Mouse (Mus musculus): ENCODE results near the gene Mex3b. TPM values are rescaled to one million over a fixed set of nuclear protein-coding genes. Genes with fewer than 3 reads are reported as not detected.

The Mex3b gene
- total and polyA plus RNA-seq, 3 experiments: 2.0 to 4.2 TPM; not detected in 1

DNA sequence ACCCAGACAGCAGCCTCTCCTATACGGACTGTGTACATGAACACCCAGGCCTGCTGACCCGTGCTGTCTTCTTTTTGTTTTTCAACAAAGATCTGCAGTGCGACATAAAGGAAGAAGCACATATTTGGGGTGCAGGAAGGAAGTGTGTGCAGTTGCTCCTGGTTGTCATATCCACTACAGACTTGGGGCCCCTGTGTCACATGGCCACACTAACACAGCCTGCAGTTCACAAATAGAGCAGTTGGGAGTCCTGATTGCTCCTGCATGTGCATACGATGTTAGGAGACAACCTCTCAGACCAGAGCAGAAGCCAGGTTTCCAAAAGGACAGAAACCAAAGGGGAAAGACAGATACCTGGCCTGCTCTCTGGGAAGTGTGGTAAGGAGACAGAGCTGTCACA lies 46.5 kb upstream of the Mex3b start:
- H3K9ac ChIP-seq (ENCODE audit: control insufficient read depth, low read depth, low read length, poor library complexity, severe bottlenecking): no peak overlapping the region
- H3K79me2 ChIP-seq (ENCODE audit: control insufficient read depth, insufficient read depth, low read length, poor library complexity): no peaks in the 10 kb centered on the region
- no peaks in the 10 kb centered on the region for H3K9me3 ChIP-seq (replicated peaks; ENCODE audit: insufficient read depth, low read length)
- TF ChIP-seq HCFC1 (IDR thresholded peaks at IDR 0.05; ENCODE audit: low read depth, low read length) (no peak), NELFE (IDR thresholded peaks at IDR 0.05; ENCODE audit: low read depth, low read length) (no peak), MAX (IDR thresholded peaks at IDR 0.05; ENCODE audit: low read length) (no peak), NRF1 (IDR thresholded peaks at IDR 0.05; ENCODE audit: insufficient read depth, low read depth, low read length, poor library complexity, severe bottlenecking) (no peak), SIN3A (IDR thresholded peaks at IDR 0.05; ENCODE audit: low read length) (no peak), GATA1 (IDR thresholded peaks at IDR 0.05; ENCODE audit: low read depth, low read length) (no peak), ZNF384 (IDR thresholded peaks at IDR 0.05; ENCODE audit: low read depth, low read length) (no peak)
- H3K4me3 ChIP-seq (ENCODE audit: control insufficient read depth in 1 of 2, insufficient read depth in 1 of 2, low read depth in 2 of 2, low read length in 2 of 2): no peak overlapping the region
- H3K27me3 ChIP-seq (ENCODE audit: control insufficient read depth in 1 of 2, insufficient read depth in 2 of 2, low read length in 2 of 2): no peaks in the 10 kb centered on the region
- DNase-seq (ENCODE audit: low read depth, low spot score): no peak
- no peaks in the 10 kb centered on the region for H3K4me1 ChIP-seq (ENCODE audit: control insufficient read depth in 1 of 2, insufficient read depth in 2 of 2, low read length in 2 of 2)
- no peaks in the 10 kb centered on the region for H3K36me3 ChIP-seq (ENCODE audit: control insufficient read depth in 1 of 2, insufficient read depth in 2 of 2, low read length in 2 of 2)
- H3K27ac ChIP-seq (ENCODE audit: control insufficient read depth, low read depth, low read length): no peak overlapping the region

DNA sequence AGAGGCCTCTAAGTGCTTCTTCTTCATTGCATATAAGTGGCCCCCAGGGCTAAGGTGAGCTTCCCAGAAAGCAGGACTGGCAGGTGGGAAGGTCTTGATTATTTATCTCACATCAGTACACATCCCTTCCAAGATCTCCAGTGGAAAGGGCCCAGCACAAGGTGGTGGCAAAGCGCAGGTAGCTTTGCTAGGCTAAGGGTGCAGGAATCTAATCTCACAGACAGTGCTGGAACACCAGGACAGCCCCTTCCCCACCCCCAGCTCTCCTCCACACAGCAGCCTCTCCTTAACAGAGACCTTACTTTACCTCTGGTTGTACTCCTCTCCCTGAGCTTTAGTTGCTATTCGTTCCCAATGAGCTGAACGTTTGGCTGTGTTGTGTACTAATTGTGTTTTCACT lies 45.6 kb upstream of the Mex3b start:
- TF ChIP-seq E2F4 (IDR thresholded peaks at IDR 0.05; ENCODE audit: borderline replicate concordance, low read depth, low read length): no peak
- TF ChIP-seq TAL1 (IDR thresholded peaks at IDR 0.05; ENCODE audit: low read length): no peak
- TF ChIP-seq NELFE (IDR thresholded peaks at IDR 0.05; ENCODE audit: low read depth, low read length): no peak
- TF ChIP-seq HCFC1 (IDR thresholded peaks at IDR 0.05; ENCODE audit: low read depth, low read length): no peak
- no peak overlapping the region for H3K4me3 ChIP-seq (ENCODE audit: control insufficient read depth in 1 of 2, insufficient read depth in 1 of 2, low read depth in 2 of 2, low read length in 2 of 2)
- H3K9ac ChIP-seq (ENCODE audit: control insufficient read depth, low read depth, low read length, poor library complexity, severe bottlenecking): no peak overlapping the region
- H3K4me1 ChIP-seq (ENCODE audit: control insufficient read depth in 1 of 2, insufficient read depth in 2 of 2, low read length in 2 of 2): no peaks in the 10 kb centered on the region
- no peaks in the 10 kb centered on the region for H3K9me3 ChIP-seq (replicated peaks; ENCODE audit: insufficient read depth, low read length)
- H3K27ac ChIP-seq (ENCODE audit: control insufficient read depth, low read depth, low read length): no peak overlapping the region
- H3K36me3 ChIP-seq (ENCODE audit: control insufficient read depth in 1 of 2, insufficient read depth in 2 of 2, low read length in 2 of 2): no peaks in the 10 kb centered on the region
- no peaks in the 10 kb centered on the region for H3K79me2 ChIP-seq (ENCODE audit: control insufficient read depth, insufficient read depth, low read length, poor library complexity)
- no peaks in the 10 kb centered on the region for H3K27me3 ChIP-seq (ENCODE audit: control insufficient read depth in 1 of 2, insufficient read depth in 2 of 2, low read length in 2 of 2)
- no peak for DNase-seq (ENCODE audit: low read depth, low spot score)

DNA sequence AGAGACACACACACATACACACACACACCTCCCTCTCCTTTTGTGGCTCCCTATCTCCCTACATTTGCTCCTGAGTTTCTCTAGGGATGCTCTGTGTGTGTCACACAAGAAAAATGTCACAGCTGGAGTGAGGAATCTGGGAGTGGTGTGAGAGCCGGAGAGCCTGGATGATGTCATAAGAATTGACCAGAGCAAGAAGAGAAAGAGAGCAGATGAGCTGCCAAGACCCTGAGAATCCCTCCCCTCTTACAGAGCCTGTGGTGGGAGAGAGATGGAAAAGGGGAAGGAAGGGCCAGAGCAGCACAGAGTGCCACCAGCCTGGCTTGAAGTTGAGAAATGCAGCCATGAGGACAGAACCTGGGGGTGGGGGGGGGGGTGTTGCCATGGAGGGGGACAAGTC lies 44.6 kb upstream of the Mex3b start:
- Histone ChIP-seq H3K9me3 (replicated peaks; ENCODE audit: insufficient read depth, low read length) (no peaks in the 10 kb centered on the region), H3K79me2 (ENCODE audit: control insufficient read depth, insufficient read depth, low read length, poor library complexity) (no peaks in the 10 kb centered on the region), H3K4me3 (ENCODE audit: control insufficient read depth in 1 of 2, insufficient read depth in 1 of 2, low read depth in 2 of 2, low read length in 2 of 2) (no peak overlapping the region), H3K4me1 (ENCODE audit: control insufficient read depth in 1 of 2, insufficient read depth in 2 of 2, low read length in 2 of 2) (no peaks in the 10 kb centered on the region), H3K27ac (ENCODE audit: control insufficient read depth, low read depth, low read length) (no peak overlapping the region), H3K36me3 (ENCODE audit: control insufficient read depth in 1 of 2, insufficient read depth in 2 of 2, low read length in 2 of 2) (no peaks in the 10 kb centered on the region), H3K27me3 (ENCODE audit: control insufficient read depth in 1 of 2, insufficient read depth in 2 of 2, low read length in 2 of 2) (no peaks in the 10 kb centered on the region), H3K9ac (ENCODE audit: control insufficient read depth, low read depth, low read length, poor library complexity, severe bottlenecking) (no peak overlapping the region)
- no peak for DNase-seq (ENCODE audit: low read depth, low spot score)
- no peak for TF ChIP-seq SMC3 (IDR thresholded peaks at IDR 0.05; ENCODE audit: low read depth, low read length)
- TF ChIP-seq USF2 (IDR thresholded peaks at IDR 0.05; ENCODE audit: borderline replicate concordance in 1 of 2, insufficient read depth in 1 of 2, low read depth in 1 of 2, low read length in 2 of 2): no peak
- no peak for TF ChIP-seq MYB (IDR thresholded peaks at IDR 0.05; ENCODE audit: low read depth, low read length)
- TF ChIP-seq MAZ (IDR thresholded peaks at IDR 0.05; ENCODE audit: low read depth, low read length): no peak
- no peak for TF ChIP-seq EP300 (IDR thresholded peaks at IDR 0.05; ENCODE audit: low read depth in 1 of 2, low read length in 2 of 2)
- TF ChIP-seq HCFC1 (IDR thresholded peaks at IDR 0.05; ENCODE audit: low read depth, low read length): no peak
- no peak for TF ChIP-seq MYC (IDR thresholded peaks at IDR 0.05; ENCODE audit: low read depth, low read length)
- no peak for TF ChIP-seq TBP (IDR thresholded peaks at IDR 0.05; ENCODE audit: low read depth, low read length)

Measured in MEL (cell line).